Mouse (Mus musculus): ENCODE data around the gene 6030468B19Rik.

The 6030468B19Rik gene

GRCm38 (mm10) chr11:117797511-117798159 lies at the start of gene 6030468B19Rik:
Gene 6030468B19Rik (plus strand): TSS chr11:117797660.
- no peak for DNase-seq

DNA sequence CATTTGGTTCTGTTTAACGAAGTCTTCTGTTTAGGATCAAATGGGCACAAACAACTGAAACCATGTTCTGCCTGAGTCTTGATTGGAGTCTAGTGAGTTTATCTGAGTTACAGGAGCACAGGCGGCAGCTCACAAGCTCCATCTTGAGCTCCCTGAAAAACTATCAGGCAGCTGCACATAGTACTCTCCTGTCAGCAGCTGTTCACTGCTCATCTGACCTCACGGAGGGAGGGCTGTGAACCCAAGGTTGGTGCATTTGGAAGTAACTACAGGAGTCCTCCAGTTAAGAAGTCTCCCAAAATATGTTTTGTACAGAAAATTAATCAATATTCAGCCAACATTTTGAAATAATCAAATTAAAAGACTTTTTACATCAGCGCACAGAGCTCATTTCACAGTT lies 48.8 kb upstream of the 6030468B19Rik start:
- DNase-seq: no peak

DNA sequence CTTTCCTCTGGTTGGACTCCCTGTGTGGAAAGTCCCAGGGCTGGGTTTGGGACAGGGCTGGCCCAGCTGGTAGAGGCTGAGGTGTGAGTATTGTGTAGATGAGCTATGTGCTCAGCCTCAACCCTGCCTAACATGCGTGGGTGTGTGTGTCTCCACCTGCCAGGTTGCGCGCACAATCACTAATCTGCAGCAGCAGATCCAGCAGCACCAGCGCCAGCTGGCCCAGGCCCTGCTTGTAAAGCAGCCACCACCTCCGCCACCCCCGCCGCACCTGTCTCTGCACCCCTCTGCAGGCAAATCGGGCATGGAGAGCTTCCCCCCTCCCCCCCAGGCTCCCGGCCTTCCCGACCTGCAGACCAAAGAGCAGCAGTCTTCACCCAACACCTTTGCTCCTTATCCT lies 48.0 kb upstream of the 6030468B19Rik start:
- no peak for DNase-seq

- peak; percentile 41 for DNase-seq
These were observed 45.9 kb upstream of the 6030468B19Rik start for GRCm38 (mm10) chr11:117751544-117751943.

- DNase-seq: no peak
These were observed 41.6 kb upstream of the 6030468B19Rik start for GRCm38 (mm10) chr11:117755891-117756290.

DNA sequence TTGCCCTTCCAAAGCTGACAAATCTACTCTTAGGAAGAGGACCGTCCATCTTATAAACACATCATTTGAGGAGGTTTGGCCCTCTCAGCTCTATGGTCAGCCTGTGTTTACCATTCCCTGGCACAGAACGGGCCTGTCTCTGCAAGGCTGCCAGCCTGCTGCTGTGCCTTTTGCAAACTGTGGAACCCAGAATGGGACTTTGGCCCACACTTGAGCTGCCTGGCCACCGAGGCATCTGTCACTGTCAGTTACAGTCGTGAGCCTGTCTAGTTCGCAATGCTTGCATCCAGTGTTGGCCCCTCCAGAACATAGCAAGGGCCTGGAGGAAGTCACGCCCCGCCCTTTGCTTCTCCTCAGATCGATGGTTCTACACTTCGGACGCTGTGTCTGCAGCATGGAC lies 38.2 kb upstream of the 6030468B19Rik start:
- DNase-seq: no peak

- DNase-seq: peak; percentile 65
These were observed 36.9 kb upstream of the 6030468B19Rik start for GRCm38 (mm10) chr11:117760374-117761119.

GRCm38 (mm10) chr11:117761801-117762200 lies 35.7 kb upstream of the 6030468B19Rik start:
- no peak for DNase-seq

DNA sequence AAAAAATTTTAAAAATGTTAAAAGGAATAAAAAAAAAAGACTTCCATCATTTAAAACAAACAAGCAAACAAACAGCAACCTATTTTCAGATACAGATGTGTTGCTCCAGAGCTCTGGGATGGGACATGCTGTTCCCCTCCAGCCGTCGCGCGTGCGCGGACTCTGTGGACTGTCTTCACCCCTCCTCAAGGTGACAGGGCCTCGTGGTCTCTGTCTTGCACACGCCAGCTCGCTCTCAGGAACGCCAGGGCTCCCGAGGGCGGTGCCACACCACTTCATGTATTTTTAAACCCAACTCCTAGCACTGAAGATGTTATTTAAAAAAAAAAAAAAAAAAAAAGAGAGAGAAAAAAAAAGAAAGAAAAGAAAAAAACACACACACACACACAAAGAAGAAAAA lies 35.2 kb upstream of the 6030468B19Rik start:
- no peak for DNase-seq

DNA sequence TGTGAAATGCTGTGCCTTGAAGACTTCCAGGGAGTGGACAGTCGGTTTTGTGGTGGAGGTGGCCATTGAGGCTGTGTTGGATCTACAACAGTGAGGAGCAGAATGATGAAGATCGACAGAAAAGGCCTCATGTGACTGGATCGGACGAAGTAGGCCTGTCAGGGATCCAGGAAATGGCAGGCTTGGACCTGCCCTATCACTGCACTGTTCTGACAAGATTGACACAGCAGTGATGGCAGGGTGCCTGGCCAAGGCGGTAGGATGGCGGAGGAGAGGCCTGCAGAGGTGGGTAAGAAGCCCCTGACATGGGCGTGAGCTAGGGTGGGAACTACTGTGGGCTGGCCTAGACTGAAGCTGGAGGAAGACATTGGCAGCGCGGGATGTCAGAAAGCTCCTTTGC lies 33.1 kb upstream of the 6030468B19Rik start:
- no peak for DNase-seq

- DNase-seq: no peak
These were observed 32.1 kb upstream of the 6030468B19Rik start for GRCm38 (mm10) chr11:117765361-117765760.

- no peak for DNase-seq
These were observed 31.2 kb upstream of the 6030468B19Rik start for GRCm38 (mm10) chr11:117766275-117766674.

DNA sequence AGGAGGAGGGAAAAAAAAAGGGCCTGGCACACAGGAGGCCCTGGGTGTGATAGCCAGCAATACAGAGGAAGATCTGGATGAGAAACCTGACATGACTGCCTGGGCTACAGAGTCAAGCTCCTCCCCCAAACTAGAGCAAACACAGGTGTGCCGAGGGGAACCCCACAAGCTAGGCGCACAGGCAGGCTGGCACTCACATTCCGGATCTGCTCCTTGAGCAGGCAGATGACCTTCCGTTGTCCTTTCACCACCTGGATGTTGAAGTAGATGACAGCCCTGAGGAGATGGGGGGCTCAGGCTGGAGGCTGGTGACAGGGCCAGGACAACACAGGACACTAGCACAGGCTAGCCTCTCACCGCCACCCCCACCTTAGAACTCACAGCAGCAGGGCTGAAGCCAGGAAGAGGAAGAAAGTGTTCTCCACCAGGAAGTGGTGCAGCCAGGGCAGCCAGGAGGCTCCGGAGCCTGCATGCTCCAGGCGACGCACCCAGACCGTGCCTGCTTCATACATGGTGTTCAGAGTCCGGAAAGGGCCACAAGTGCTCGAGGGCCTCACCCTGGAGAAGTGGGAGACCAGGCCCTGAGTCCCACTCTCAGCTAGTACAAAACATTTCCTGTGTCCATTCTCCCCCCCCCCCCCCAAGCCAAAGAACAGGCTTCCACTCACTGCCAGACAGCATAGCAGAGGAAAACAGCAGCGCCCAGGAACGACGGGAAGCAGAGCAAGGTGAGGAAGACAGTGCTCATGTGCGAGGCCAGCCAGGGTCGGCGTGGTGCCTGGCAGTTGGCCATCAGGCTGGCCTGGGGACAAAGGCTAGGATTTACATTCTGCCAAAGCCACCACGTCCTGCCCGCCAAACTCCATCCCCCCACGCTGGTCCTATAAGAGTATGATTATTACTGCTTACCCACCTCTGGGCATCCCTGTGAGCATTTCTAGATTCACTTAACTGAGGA lies 28.5 kb upstream of the 6030468B19Rik start:
- DNase-seq: no peak

GRCm38 (mm10) chr11:117769683-117770047 lies 27.8 kb upstream of the 6030468B19Rik start:
- no peak for DNase-seq

- DNase-seq: no peak
These were observed 27.1 kb upstream of the 6030468B19Rik start for GRCm38 (mm10) chr11:117770407-117770806.

GRCm38 (mm10) chr11:117772352-117772751 lies 25.1 kb upstream of the 6030468B19Rik start:
- DNase-seq: no peak

DNA sequence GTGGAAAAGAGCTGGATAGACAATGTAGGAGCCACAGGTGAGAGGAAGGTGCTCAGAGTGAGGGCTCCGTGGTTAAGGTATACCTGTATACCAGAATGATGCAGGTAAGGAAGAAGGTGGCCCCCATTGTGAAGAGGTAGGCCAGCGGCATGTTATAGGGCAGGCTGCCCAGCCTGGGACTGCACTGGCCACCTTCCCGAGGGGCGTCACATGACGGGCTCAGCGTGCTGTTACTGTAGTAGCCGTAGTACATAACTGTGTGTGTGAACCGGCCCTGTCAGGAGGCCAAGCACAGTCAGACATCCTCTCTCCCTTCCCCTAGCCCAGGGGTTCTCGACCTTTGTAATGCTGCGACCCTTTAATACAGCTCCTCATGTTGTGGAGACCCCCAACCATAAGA lies 22.5 kb upstream of the 6030468B19Rik start:
- no peak for DNase-seq

GRCm38 (mm10) chr11:117775540-117775939 lies 21.9 kb upstream of the 6030468B19Rik start:
- no peak for DNase-seq

- DNase-seq: no peak
These were observed 21.2 kb upstream of the 6030468B19Rik start for GRCm38 (mm10) chr11:117776085-117776792.

DNA sequence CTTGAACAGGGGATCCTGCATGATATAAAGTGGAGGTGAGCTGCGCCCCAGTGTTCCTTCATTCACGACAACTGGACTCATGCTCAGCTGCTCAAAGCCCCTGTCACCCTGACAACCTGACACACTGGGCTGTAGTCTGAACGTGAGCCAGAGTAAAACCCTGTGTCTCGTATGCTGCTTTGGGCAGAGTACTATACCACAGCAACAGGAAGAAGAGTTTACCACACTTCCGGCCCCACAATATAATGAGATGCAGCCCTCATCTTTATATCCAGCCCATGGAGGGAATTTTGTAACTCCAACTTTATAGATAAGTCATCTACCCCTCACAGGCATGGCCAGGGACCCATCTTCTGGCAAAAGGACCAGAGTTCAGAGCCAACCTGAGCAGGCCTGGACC lies 20.3 kb upstream of the 6030468B19Rik start:
- DNase-seq: no peak

- DNase-seq: peak; percentile 81
These were observed 19.4 kb upstream of the 6030468B19Rik start for GRCm38 (mm10) chr11:117778031-117778430.

DNA sequence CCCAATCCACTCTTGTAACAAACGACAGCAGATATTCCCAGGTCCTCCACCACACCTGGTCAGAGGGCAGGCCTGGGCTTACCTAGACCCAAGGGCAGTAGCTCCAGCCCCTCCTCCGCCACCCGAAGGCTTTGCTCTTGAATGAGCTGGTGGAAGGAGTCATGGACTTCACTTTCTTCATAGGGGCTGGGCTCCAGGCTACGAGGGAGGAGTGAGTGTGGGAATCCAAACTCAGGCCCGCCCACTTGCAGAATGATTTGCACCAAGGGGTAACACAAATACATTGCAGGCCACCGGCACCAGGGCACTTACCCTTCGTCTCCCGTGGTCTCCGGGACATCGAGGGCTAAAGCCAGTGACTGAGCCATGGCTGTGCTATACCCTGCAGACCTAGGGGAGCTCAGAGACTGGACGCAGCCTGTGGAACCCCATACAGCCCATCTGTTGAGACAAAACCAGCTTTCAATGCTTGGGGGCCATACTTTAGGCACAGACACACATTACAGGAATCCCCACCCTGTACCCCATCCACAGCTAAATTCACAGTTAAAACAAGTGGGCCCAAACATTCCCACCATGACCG lies 18.5 kb upstream of the 6030468B19Rik start:
- DNase-seq: peak; percentile 65
